Comparison of ENCODE assay signal across 25 mouse cellular contexts in the genomic region with DNA sequence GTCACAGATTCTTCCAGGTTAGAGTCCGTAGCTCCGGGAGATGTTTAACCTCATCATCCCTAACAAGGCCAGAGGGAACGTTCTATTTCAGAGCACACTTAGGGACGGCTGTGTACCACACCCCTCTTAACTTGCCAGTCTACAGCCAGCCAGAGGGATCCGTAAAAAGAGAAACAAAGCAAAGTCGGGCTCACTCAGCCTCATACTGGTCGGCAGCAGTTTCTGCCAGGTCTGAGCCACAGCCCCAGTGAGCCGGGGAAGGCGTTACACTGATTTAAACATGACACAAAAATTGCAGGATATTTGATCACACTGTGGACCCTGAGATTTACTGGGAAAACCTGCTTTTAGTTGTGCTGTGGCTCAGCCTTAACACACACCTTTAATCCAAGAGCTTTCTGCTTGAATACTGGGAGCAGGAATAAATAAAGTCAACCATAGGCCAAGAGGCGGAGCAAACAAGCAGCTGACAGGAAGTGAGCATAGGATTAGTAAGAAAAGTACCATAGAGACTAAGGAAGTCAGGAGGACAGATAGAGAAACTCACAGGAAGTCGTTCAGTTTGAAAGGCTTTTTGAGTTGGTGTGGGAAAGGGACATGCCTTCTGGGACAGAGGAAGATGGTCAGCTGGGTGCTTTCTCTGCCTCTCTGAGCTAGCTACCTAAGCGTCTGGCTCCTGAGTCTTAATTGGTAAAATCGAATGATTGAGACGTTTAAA. TPM values are rescaled to one million over a fixed set of nuclear protein-coding genes. Genes with fewer than 3 reads are reported as not detected.
DNase-seq lines count a peak whose midpoint lies in the region; ATAC-seq and TF ChIP-seq lines count a peak whose summit lies in the region.
"Had no signal": no experiment of that assay in that cellular context is flagged by ENCODE, and none has a peak within 500 bp of the region (broad histone marks: within the 10 kb centered on the region; RNA-seq: fewer than 3 reads in every experiment).

No protein-coding gene starts in this region.

- peak overlapping the region; percentile 59 for H3K27ac ChIP-seq in kidney, embryonic 16.5 days (ENCODE audit: low read length)
- no peak overlapping the region for H3K27ac ChIP-seq in kidney, embryonic 14.5 days (ENCODE audit: low read depth, low read length)
- no peak overlapping the region for H3K27ac ChIP-seq in left cerebral cortex, adult 2 months
- H3K27ac ChIP-seq: forebrain, embryonic 12.5 days; gastrocnemius, adult 2 months; hindbrain, embryonic 14.5 days; limb, embryonic 13.5 days; liver, embryonic 12.5 days had no signal

- TF ChIP-seq CTCF in E14TG2a.4 (conservative IDR thresholded peaks at IDR 0.05; ENCODE audit: low read length): no peak
- TF ChIP-seq CTCF in left cerebral cortex, adult 2 months (IDR thresholded peaks at IDR 0.05): no peak

- no peaks in the 10 kb centered on the region for H3K27me3 ChIP-seq in kidney, embryonic 16.5 days (ENCODE audit: insufficient read depth, low read length)
- H3K27me3 ChIP-seq in kidney, embryonic 14.5 days (ENCODE audit: control insufficient read depth, insufficient read depth, low read length): no peaks in the 10 kb centered on the region
- no peaks in the 10 kb centered on the region for H3K27me3 ChIP-seq in E14TG2a.4 (ENCODE audit: insufficient read depth, low read length)
- H3K27me3 ChIP-seq: forebrain, embryonic 12.5 days; limb, embryonic 13.5 days; liver, embryonic 12.5 days had no signal

- intact Hi-C loops in left cerebral cortex, adult 2 months (cut with DNase I): loop anchor here (10.0 kb wide), 1 partner anchor 493 kb away; no protein-coding TSS in a partner anchor

- H3K9me3 ChIP-seq in kidney, embryonic 16.5 days (ENCODE audit: low read length): no peaks in the 10 kb centered on the region
- H3K9me3 ChIP-seq in kidney, embryonic 14.5 days (ENCODE audit: control insufficient read depth, low read length): no peaks in the 10 kb centered on the region
- H3K9me3 ChIP-seq in E14TG2a.4 (ENCODE audit: low read length): no peaks in the 10 kb centered on the region
- H3K9me3 ChIP-seq: forebrain, embryonic 12.5 days; limb, embryonic 13.5 days; liver, embryonic 12.5 days had no signal

- 84% methylated on average over 14 of the region's 14 CpGs for WGBS in kidney, embryonic 16.5 days
- 85% methylated on average over 14 of the region's 14 CpGs for WGBS in kidney, embryonic 14.5 days

- H3K9ac ChIP-seq in kidney, embryonic 16.5 days (replicated peaks; ENCODE audit: low read length): no peak overlapping the region
- H3K9ac ChIP-seq in kidney, embryonic 14.5 days (ENCODE audit: low read depth, low read length): no peak overlapping the region
- H3K9ac ChIP-seq: forebrain, embryonic 12.5 days; hindbrain, embryonic 14.5 days; limb, embryonic 13.5 days; liver, embryonic 12.5 days had no signal

- H3K4me1 ChIP-seq in kidney, embryonic 16.5 days (ENCODE audit: insufficient read depth, low read length): peaks cover 16% of the 10 kb centered on the region
- H3K4me1 ChIP-seq in kidney, embryonic 14.5 days (ENCODE audit: control insufficient read depth, insufficient read depth, low read length): peaks cover 8% of the 10 kb centered on the region
- H3K4me1 ChIP-seq in E14TG2a.4 (replicated peaks; ENCODE audit: low read depth, low read length): peaks cover 77% of the 10 kb centered on the region
- H3K4me1 ChIP-seq: liver, embryonic 12.5 days had no signal

- ATAC-seq in kidney, embryonic 16.5 days (ENCODE audit: low FRiP score, low TSS enrichment): no peak
- no peak for ATAC-seq in kidney, embryonic 14.5 days (ENCODE audit: low FRiP score, low TSS enrichment)
- ATAC-seq: inflammation-experienced regulatory T-cells, adult 6 months; liver, embryonic 12.5 days had no signal

- DNase-seq in 416B (ENCODE audit: low read depth): peak; percentile 47
- peak; percentile 70 for DNase-seq in ZHBTc4 (ENCODE audit: low read depth, low spot score)
- DNase-seq in left cerebral cortex, adult 2 months (ENCODE audit: extremely low spot score in 1 of 2, low spot score in 2 of 2): no peak
- DNase-seq in right cerebral cortex, postnatal 10 days (ENCODE audit: low spot score in 2 of 2): no peak
- DNase-seq: adrenal gland, adult 8-10 months; cerebellum, adult 11-12 months; cerebellum, postnatal 10 days; gastrocnemius, adult 2 months; heart, postnatal 36 days; kidney, postnatal 10 days; lung, adult 18-20 months; lung, postnatal 4 days; midbrain, embryonic 14.5 days; right cerebral cortex, postnatal 4 days; thymus, adult 18-20 months; thymus, postnatal 36 days had no signal

- no peak overlapping the region for H3K4me3 ChIP-seq in kidney, embryonic 16.5 days (ENCODE audit: low read length)
- no peak overlapping the region for H3K4me3 ChIP-seq in kidney, embryonic 14.5 days (ENCODE audit: low read length)
- peak overlapping the region; percentile 71 for H3K4me3 ChIP-seq in E14TG2a.4 (replicated peaks; ENCODE audit: low read length)
- H3K4me3 ChIP-seq in left cerebral cortex, adult 2 months: no peak overlapping the region
- H3K4me3 ChIP-seq: erythroblast, embryonic 14.5 days; forebrain, embryonic 12.5 days; gastrocnemius, adult 2 months; limb, embryonic 13.5 days; liver, embryonic 12.5 days had no signal

- H3K4me2 ChIP-seq in kidney, embryonic 16.5 days (replicated peaks; ENCODE audit: low read depth, low read length): no peak overlapping the region
- H3K4me2 ChIP-seq in kidney, embryonic 14.5 days (replicated peaks; ENCODE audit: low read depth, low read length): no peak overlapping the region
- H3K4me2 ChIP-seq: forebrain, embryonic 12.5 days; hindbrain, embryonic 14.5 days; limb, embryonic 13.5 days; liver, embryonic 12.5 days had no signal

- H3K36me3 ChIP-seq in kidney, embryonic 16.5 days (ENCODE audit: insufficient read depth, low read length): peaks cover 30% of the 10 kb centered on the region
- H3K36me3 ChIP-seq in kidney, embryonic 14.5 days (ENCODE audit: control insufficient read depth, insufficient read depth, low read length): peaks cover 35% of the 10 kb centered on the region
- H3K36me3 ChIP-seq in E14TG2a.4 (ENCODE audit: insufficient read depth, low read length): peaks cover 49% of the 10 kb centered on the region

RNA-seq across cellular contexts. Expression of gene Ndufv3, which starts 11.7 kb away (rescaled TPM):
- polyA plus RNA-seq in kidney, embryonic 16.5 days (2015; fragmentation: Nextera tagmentation; extraction: Ambion mirVana): 262 and 271 TPM in 2 replicates
- polyA plus RNA-seq in kidney, embryonic 14.5 days (2014; fragmentation: Nextera tagmentation; extraction: Ambion mirVana): 231 and 270 TPM in 2 replicates
- 100 to 1,000 TPM; 222 to 229 TPM for total RNA-seq in left cerebral cortex, adult 2 months (2021)

RNA-seq across cellular contexts. Expression of gene Wdr4, which starts 11.8 kb away (rescaled TPM):
- polyA plus RNA-seq in kidney, embryonic 16.5 days (2015; fragmentation: Nextera tagmentation; extraction: Ambion mirVana): 51.6 and 57.8 TPM in 2 replicates
- 40.6 and 45.7 TPM in 2 replicates for polyA plus RNA-seq in kidney, embryonic 14.5 days (2014; fragmentation: Nextera tagmentation; extraction: Ambion mirVana)
- 10 to 100 TPM; 26.4 to 27.7 TPM for total RNA-seq in left cerebral cortex, adult 2 months (2021)

RNA-seq across cellular contexts. Expression of gene Pknox1, which starts 32.9 kb away (rescaled TPM):
- polyA plus RNA-seq in kidney, embryonic 16.5 days (2015; fragmentation: Nextera tagmentation; extraction: Ambion mirVana): 38.2 and 44.5 TPM in 2 replicates
- 27.1 and 44.0 TPM in 2 replicates for polyA plus RNA-seq in kidney, embryonic 14.5 days (2014; fragmentation: Nextera tagmentation; extraction: Ambion mirVana)
- 10 to 100 TPM; 14.3 to 16.2 TPM for total RNA-seq in left cerebral cortex, adult 2 months (2021)

Comparison
In these comparisons a context has a peak if more than half of its experiments do, and no peak if none do; other contexts are left out.
1. DNase-seq: peak in 416B (single experiment) and ZHBTc4 (single experiment); none in left cerebral cortex, adult 2 months (0 of 2) and right cerebral cortex, postnatal 10 days (0 of 2).